In the genomic region with DNA sequence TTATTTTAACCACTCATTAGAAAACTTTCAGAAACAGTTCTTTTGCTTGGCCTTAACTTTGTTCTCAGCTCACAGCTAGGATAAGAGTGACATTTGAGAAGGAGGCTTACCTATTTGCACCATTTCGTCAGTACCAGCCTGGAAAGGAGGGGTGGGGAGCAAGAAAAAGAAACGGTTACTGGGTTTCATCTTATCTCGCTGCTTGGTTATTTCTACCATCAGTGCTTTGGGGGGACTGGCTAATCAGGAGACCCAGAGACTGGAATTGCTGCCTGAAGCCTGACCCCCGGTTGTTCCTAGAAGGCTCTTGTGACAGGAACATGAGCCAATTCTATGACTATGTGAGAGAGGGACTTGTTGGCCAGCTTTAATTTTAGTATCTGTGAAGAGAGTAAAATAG, we compare ENCODE assay signal across 8 mouse cellular contexts. TPM values are rescaled to one million over a fixed set of nuclear protein-coding genes. Genes with fewer than 3 reads are reported as not detected.
DNase-seq lines count a peak whose midpoint lies in the region; ATAC-seq and TF ChIP-seq lines count a peak whose summit lies in the region.

No protein-coding gene starts in this region.

- ATAC-seq in heart, embryonic 16.5 days (replicated peaks; ENCODE audit: extremely low read depth, insufficient read depth, low FRiP score), result no peak
- ATAC-seq in intestine, postnatal 0 days, result no peak
- ATAC-seq in midbrain, embryonic 16.5 days, result no peak

- H3K9me3 ChIP-seq in heart, embryonic 16.5 days (replicated peaks; ENCODE audit: control insufficient read depth, low read length), result no peaks in the 10 kb centered on the region
- H3K9me3 ChIP-seq in forebrain, embryonic 10.5 days, result peaks cover 7% of the 10 kb centered on the region
- H3K9me3 ChIP-seq in intestine, postnatal 0 days (ENCODE audit: control insufficient read depth), result peaks cover 3% of the 10 kb centered on the region; the same call in 1 of the 2 replicates
- H3K9me3 ChIP-seq in midbrain, embryonic 16.5 days (replicated peaks; ENCODE audit: control insufficient read depth, low read length, poor library complexity, severe bottlenecking), result no peaks in the 10 kb centered on the region

- no peak for TF ChIP-seq CTCF in intestine, postnatal 0 days (IDR thresholded peaks at IDR 0.05; ENCODE audit: low read depth)

- H3K4me1 ChIP-seq in heart, embryonic 16.5 days (ENCODE audit: control insufficient read depth, insufficient read depth, low read length), result peaks cover 7% of the 10 kb centered on the region
- peaks cover 44% of the 10 kb centered on the region for H3K4me1 ChIP-seq in forebrain, embryonic 10.5 days
- H3K4me1 ChIP-seq in intestine, postnatal 0 days (replicated peaks; ENCODE audit: control insufficient read depth, insufficient read depth, low read length), result no peaks in the 10 kb centered on the region
- peaks cover 9% of the 10 kb centered on the region; the same call in 1 of the 2 replicates for H3K4me1 ChIP-seq in midbrain, embryonic 16.5 days (ENCODE audit: control insufficient read depth, insufficient read depth, low read length)

- 29% methylated on average over 4 of the region's 4 CpGs for WGBS in heart, embryonic 16.5 days
- 38% methylated on average over 4 of the region's 4 CpGs for WGBS in forebrain, embryonic 10.5 days
- WGBS in intestine, postnatal 0 days, result 53% methylated on average over 4 of the region's 4 CpGs
- 34% methylated on average over 4 of the region's 4 CpGs for WGBS in midbrain, embryonic 16.5 days

- H3K36me3 ChIP-seq in heart, embryonic 16.5 days (ENCODE audit: control insufficient read depth, insufficient read depth), result no peaks in the 10 kb centered on the region
- peaks cover 10% of the 10 kb centered on the region for H3K36me3 ChIP-seq in forebrain, embryonic 10.5 days (replicated peaks)
- H3K36me3 ChIP-seq in intestine, postnatal 0 days (ENCODE audit: control insufficient read depth, insufficient read depth), result no peaks in the 10 kb centered on the region
- H3K36me3 ChIP-seq in midbrain, embryonic 16.5 days (ENCODE audit: control insufficient read depth, insufficient read depth, low read length), result no peaks in the 10 kb centered on the region

- peak overlapping the region; percentile 96 for H3K4me2 ChIP-seq in heart, embryonic 16.5 days (ENCODE audit: low read depth, low read length)
- peak overlapping the region; percentile 99; the same call in 1 of the 2 replicates for H3K4me2 ChIP-seq in intestine, postnatal 0 days (replicated peaks; ENCODE audit: low read depth)
- H3K4me2 ChIP-seq in midbrain, embryonic 16.5 days (ENCODE audit: low read length), result peak overlapping the region; percentile 100

- peak overlapping the region; percentile 70 for H3K27ac ChIP-seq in heart, embryonic 16.5 days (ENCODE audit: low read length)
- peak overlapping the region; percentile 92 for H3K27ac ChIP-seq in forebrain, embryonic 10.5 days
- no peak overlapping the region for H3K27ac ChIP-seq in intestine, postnatal 0 days (ENCODE audit: low read depth, low read length)
- no peak overlapping the region for H3K27ac ChIP-seq in midbrain, embryonic 16.5 days (ENCODE audit: low read length)

- H3K27me3 ChIP-seq in heart, embryonic 16.5 days (ENCODE audit: control insufficient read depth, insufficient read depth, low read length), result no peaks in the 10 kb centered on the region
- peaks cover 9% of the 10 kb centered on the region for H3K27me3 ChIP-seq in forebrain, embryonic 10.5 days (ENCODE audit: poor library complexity, severe bottlenecking)
- peaks cover 6% of the 10 kb centered on the region; the same call in 1 of the 2 replicates for H3K27me3 ChIP-seq in intestine, postnatal 0 days (replicated peaks; ENCODE audit: control insufficient read depth, insufficient read depth, low read length)
- H3K27me3 ChIP-seq in midbrain, embryonic 16.5 days (ENCODE audit: control insufficient read depth, insufficient read depth, low read depth, low read length), result no peaks in the 10 kb centered on the region

- H3K4me3 ChIP-seq in heart, embryonic 16.5 days (ENCODE audit: low read length), result peak overlapping the region; percentile 75
- H3K4me3 ChIP-seq in forebrain, embryonic 10.5 days, result peak overlapping the region; percentile 77
- no peak overlapping the region for H3K4me3 ChIP-seq in intestine, postnatal 0 days (ENCODE audit: low read depth, low read length)
- H3K4me3 ChIP-seq in midbrain, embryonic 16.5 days (ENCODE audit: low read depth, low read length), result peak overlapping the region; percentile 78

- H3K9ac ChIP-seq in heart, embryonic 16.5 days (ENCODE audit: low read length), result no peak overlapping the region
- H3K9ac ChIP-seq in intestine, postnatal 0 days (ENCODE audit: low read depth, low read length), result no peak overlapping the region
- H3K9ac ChIP-seq in midbrain, embryonic 16.5 days (ENCODE audit: low read depth, low read length), result no peak overlapping the region

- DNase-seq in heart, adult 18-20 months, result no peak
- DNase-seq in forebrain, embryonic 10.5 days (ENCODE audit: extremely low spot score, low spot score), result no peak
- no peak for DNase-seq in thymus, postnatal 10 days (ENCODE audit: low spot score in 2 of 2)
- DNase-seq in spleen, postnatal 4 days (ENCODE audit: low spot score in 2 of 2), result no peak
- no peak for DNase-seq in c-Kit-positive CD71-positive TER-119-positive erythroid progenitor cells, embryonic 14.5 days (ENCODE audit: low spot score)

RNA-seq across cellular contexts. Expression of gene Adamts3, which starts 1.7 kb away (rescaled TPM):
- 3.0 and 3.5 TPM in 2 replicates for polyA plus RNA-seq in heart, embryonic 16.5 days (2015; fragmentation: Nextera tagmentation; extraction: Ambion mirVana)
- 1 to 10 TPM; 3.5 to 4.4 TPM for total RNA-seq in heart, adult 18-20 months (2021)
- polyA plus RNA-seq in forebrain, embryonic 10.5 days (2016; fragmentation: Nextera tagmentation; extraction: Ambion mirVana), result 8.8 and 10.0 TPM in 2 replicates
- polyA plus RNA-seq in intestine, postnatal 0 days (2015; fragmentation: Nextera tagmentation; extraction: Ambion mirVana), result 0.72 and 0.82 TPM in 2 replicates
- 3.7 and 4.6 TPM in 2 replicates for polyA plus RNA-seq in midbrain, embryonic 16.5 days (2015; fragmentation: Nextera tagmentation; extraction: Ambion mirVana)

Comparison
In these comparisons a context has a peak if more than half of its experiments do, and no peak if none do; other contexts are left out.
1. H3K27ac ChIP-seq: peak in heart, embryonic 16.5 days (single experiment) and forebrain, embryonic 10.5 days (single experiment); none in intestine, postnatal 0 days (single experiment) and midbrain, embryonic 16.5 days (single experiment).
2. Peak in every context shown above with its lines, with median percentiles within 50 percentile points of each other: H3K4me2 ChIP-seq.